Mouse (Mus musculus) liver, postnatal 0 days (tissue): ENCODE data around the gene Htt. TPM values are rescaled to one million over a fixed set of nuclear protein-coding genes. Genes with fewer than 3 reads are reported as not detected.

Source experiments
- ATAC-seq: fragments of 200-750 bp; cut with Nextera tagmentation; 2 replicates; pipeline ENCODE4 v1.8.0; 2017; ENCODE audit warnings: mild to moderate bottlenecking, moderate library complexity
- DNase-seq: peaks from one replicate; pipeline ENCODE4 v3.0.0-alpha.2; 2016
- H3K27ac ChIP-seq: fragments of 300-500 bp; sonication (generic); 2 replicates; pipeline ENCODE4 v1.5.1; 2014; ENCODE audit warnings: antibody characterized with exemption, moderate library complexity, mild to moderate bottlenecking, low read depth
- H3K27me3 ChIP-seq: fragments of 300-500 bp; sonication (generic); 2 replicates; pipeline ENCODE4 v1.6.1; 2014; ENCODE audit warnings: low read length, control low read depth, mixed read lengths; ENCODE audit not compliant: insufficient read depth
- H3K36me3 ChIP-seq: fragments of 300-500 bp; sonication (generic); replicated peaks from 2 replicates; pipeline ENCODE4 v1.6.1; 2014; ENCODE audit warnings: mild to moderate bottlenecking, control low read depth, low read length, moderate library complexity, mixed read lengths; ENCODE audit not compliant: insufficient read depth
- H3K4me1 ChIP-seq: fragments of 300-500 bp; sonication (generic); 2 replicates; pipeline ENCODE4 v1.6.1; 2014; ENCODE audit warnings: antibody characterized with exemption, mild to moderate bottlenecking, control low read depth; ENCODE audit not compliant: insufficient read depth
- H3K4me2 ChIP-seq: fragments of 300-500 bp; sonication (generic); 2 replicates; pipeline ENCODE4 v1.6.1; 2014; ENCODE audit warnings: low read depth, mild to moderate bottlenecking, low read length, moderate library complexity, mixed read lengths
- H3K4me3 ChIP-seq: fragments of 300-500 bp; sonication (generic); 2 replicates; pipeline ENCODE4 v1.5.1; 2014; ENCODE audit warnings: low read depth, low read length
- H3K9ac ChIP-seq: fragments of 300-500 bp; sonication (generic); replicated peaks from 2 replicates; pipeline ENCODE4 v1.6.1; 2014; ENCODE audit warnings: mild to moderate bottlenecking, moderate library complexity
- H3K9me3 ChIP-seq: fragments of 300-500 bp; sonication (generic); 2 replicates; pipeline ENCODE4 v1.6.1; 2016; ENCODE audit warnings: mild to moderate bottlenecking, control low read depth, low read length, mixed read lengths
- CTCF ChIP-seq: sonication (generic); IDR thresholded peaks from 2 replicates; pipeline ENCODE4 v1.5.1; 2016; ENCODE audit warnings: antibody characterized with exemption, low read depth
- EP300 ChIP-seq: IDR thresholded peaks from 2 replicates; pipeline ENCODE4 v1.6.1; 2016; ENCODE audit warnings: antibody characterized with exemption, low read depth, mild to moderate bottlenecking
- whole genome bisulfite sequencing: fragments of 180-500 bp; shearing (Covaris S2); extraction: QIAGEN DNeasy Blood & Tissue Kit; methylation state at CpG from one replicate; pipeline ENCODE4 v1.1.7; 2014; ENCODE audit not compliant: insufficient replicate concordance; 5-methylcytosine and 5-hydroxymethylcytosine counted together
- polyA plus RNA-seq: library from polyadenylated mRNA; unstranded; fragments of >200 nt; fragmentation: Nextera tagmentation; extraction: Ambion mirVana; gene quantifications from 2 replicates; pipeline ENCODE4 v1.2.1, GENCODE M21; 2015

The Htt gene
- polyA plus RNA-seq, 1 experiment from 2014 or later = 2.3 TPM

GRCm38 (mm10) chr5:34902811-34903385 is 141.4 kb downstream of the Htt start:
- Histone ChIP-seq H3K27me3 (no peaks in the 10 kb centered on the region), H3K27ac (no peak overlapping the region), H3K36me3 (peaks cover 73% of the 10 kb centered on the region), H3K4me1 (no peaks in the 10 kb centered on the region), H3K9me3 (no peaks in the 10 kb centered on the region), H3K4me3 (no peak overlapping the region), H3K4me2 (no peak overlapping the region), H3K9ac (no peak overlapping the region)
- TF ChIP-seq CTCF (0 out of 2 replicates have a peak, but pooled peaks have one; percentile 13), EP300 (no peak)
- no peak for DNase-seq
- 89% methylated on average over 5 of the region's 5 CpGs for WGBS
- ATAC-seq = no peak

DNA sequence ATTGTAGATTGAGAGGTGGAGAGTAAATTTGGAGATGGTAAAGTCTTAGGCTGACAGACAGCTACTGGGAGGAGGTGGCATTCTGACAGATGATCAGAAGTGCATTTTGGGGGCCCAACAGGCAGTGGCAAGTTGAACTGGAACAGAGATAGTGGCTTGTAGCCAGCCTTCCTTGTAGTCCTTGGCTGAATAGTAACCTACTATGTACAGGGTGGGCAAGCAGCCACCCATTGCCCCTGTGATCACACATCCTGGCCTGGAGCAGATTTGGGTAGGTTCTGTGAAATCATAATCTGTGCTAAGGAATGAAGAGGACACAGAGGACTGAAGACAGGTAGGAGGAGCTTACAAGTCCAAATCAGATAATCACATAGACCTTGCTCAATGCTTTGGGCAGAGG is 142.9 kb downstream of the Htt start:
- peaks cover 1% of the 10 kb centered on the region for H3K4me1 ChIP-seq
- no peak overlapping the region for H3K27ac ChIP-seq
- H3K36me3 ChIP-seq = peaks cover 65% of the 10 kb centered on the region
- TF ChIP-seq CTCF = no peak
- TF ChIP-seq EP300 = no peak
- no peaks in the 10 kb centered on the region for H3K9me3 ChIP-seq
- DNase-seq (no peak), ATAC-seq (no peak)
- H3K27me3 ChIP-seq = no peaks in the 10 kb centered on the region
- no peak overlapping the region for H3K9ac ChIP-seq
- H3K4me2 ChIP-seq = no peak overlapping the region
- H3K4me3 ChIP-seq = no peak overlapping the region

- DNase-seq (no peak), ATAC-seq (no peak)
- peaks cover 14% of the 10 kb centered on the region for H3K4me1 ChIP-seq
- H3K9me3 ChIP-seq = no peaks in the 10 kb centered on the region
- TF ChIP-seq CTCF (no peak), EP300 (no peak)
- 89% methylated on average over 4 of the region's 4 CpGs for WGBS
- no peak overlapping the region for H3K27ac ChIP-seq
- no peaks in the 10 kb centered on the region for H3K27me3 ChIP-seq
- peaks cover 51% of the 10 kb centered on the region for H3K36me3 ChIP-seq
- no peak overlapping the region for H3K9ac ChIP-seq
- H3K4me3 ChIP-seq = no peak overlapping the region
- no peak overlapping the region for H3K4me2 ChIP-seq
Measured at GRCm38 (mm10) chr5:34907230-34907629, 145.7 kb downstream of the Htt start.

GRCm38 (mm10) chr5:34907910-34908725 is 146.6 kb downstream of the Htt start, which contains the start of gene Msantd1:
TSS of gene Msantd1 (plus strand) at chr5:34908012.
- Histone ChIP-seq H3K27me3 (no peaks in the 10 kb centered on the region), H3K9ac (no peak within 1 kb of the TSS), H3K9me3 (no peaks in the 10 kb centered on the region), H3K4me3 (no peak within 1 kb of the TSS), H3K4me2 (no peak within 1 kb of the TSS), H3K4me1 (peaks cover 14% of the 10 kb centered on the region), H3K27ac (no peak within 1 kb of the TSS; the same call in 1 of the 2 replicates), H3K36me3 (peaks cover 43% of the 10 kb centered on the region)
- no peak for ATAC-seq
- WGBS = 76% methylated on average over 6 of the region's 6 CpGs
- no peak for DNase-seq
- TF ChIP-seq EP300 (no peak), CTCF (no peak)

- H3K27me3 ChIP-seq = no peaks in the 10 kb centered on the region
- H3K4me2 ChIP-seq = no peak overlapping the region
- DNase-seq (no peak), ATAC-seq (no peak)
- H3K36me3 ChIP-seq = peaks cover 40% of the 10 kb centered on the region
- peak overlapping the region; percentile 93 for H3K27ac ChIP-seq
- TF ChIP-seq EP300 = no peak
- TF ChIP-seq CTCF = no peak
- no peak overlapping the region for H3K4me3 ChIP-seq
- H3K4me1 ChIP-seq = peaks cover 14% of the 10 kb centered on the region
- H3K9ac ChIP-seq = no peak overlapping the region; the same call in 1 of the 2 replicates
- no peaks in the 10 kb centered on the region for H3K9me3 ChIP-seq
- WGBS = 78% methylated on average over 9 of the region's 9 CpGs
Measured at GRCm38 (mm10) chr5:34908726-34909633, 147.4 kb downstream of the Htt start.
